Mouse (Mus musculus) lung, postnatal 14 days (tissue): ENCODE measurements around the gene Fbxl8.

Experiments
- DNase-seq: peaks from one replicate; pipeline ENCODE4 v3.0.0; 2021

Gene Fbxl8

GRCm38 (mm10) chr8:105305211-105306145 is 41.0 kb downstream of the Fbxl8 start, which contains the start of gene Elmo3:
TSS of gene Elmo3 (plus strand) at chr8:105305601.
- peak; percentile 70 for DNase-seq

DNA sequence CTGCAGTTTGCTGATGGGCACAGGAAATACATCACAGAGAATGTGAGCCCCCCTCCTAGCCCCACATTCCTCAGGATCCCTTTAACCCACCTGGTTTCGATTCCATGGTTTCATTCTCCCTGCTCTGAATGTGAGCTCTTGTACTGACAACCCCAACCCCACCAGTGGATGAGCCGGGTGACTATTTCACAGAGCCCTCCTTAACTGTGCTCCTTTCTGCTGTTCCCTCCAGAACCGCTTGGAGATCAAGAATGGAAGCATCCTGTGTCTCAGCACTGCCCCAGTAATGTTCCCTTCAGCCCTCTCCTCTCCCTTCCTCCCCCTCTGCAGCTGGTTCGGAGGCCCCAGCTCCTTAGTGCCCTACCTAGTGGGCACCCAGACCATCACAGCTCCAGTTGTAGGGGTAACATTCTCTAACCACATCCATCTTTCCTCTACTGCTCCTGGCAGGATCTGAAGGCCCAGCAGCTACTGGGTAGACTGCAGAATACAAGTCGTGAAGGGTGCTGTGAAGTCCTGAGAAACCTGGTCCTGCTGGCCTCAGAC is 41.8 kb downstream of the Fbxl8 start:
- DNase-seq = no peak

DNA sequence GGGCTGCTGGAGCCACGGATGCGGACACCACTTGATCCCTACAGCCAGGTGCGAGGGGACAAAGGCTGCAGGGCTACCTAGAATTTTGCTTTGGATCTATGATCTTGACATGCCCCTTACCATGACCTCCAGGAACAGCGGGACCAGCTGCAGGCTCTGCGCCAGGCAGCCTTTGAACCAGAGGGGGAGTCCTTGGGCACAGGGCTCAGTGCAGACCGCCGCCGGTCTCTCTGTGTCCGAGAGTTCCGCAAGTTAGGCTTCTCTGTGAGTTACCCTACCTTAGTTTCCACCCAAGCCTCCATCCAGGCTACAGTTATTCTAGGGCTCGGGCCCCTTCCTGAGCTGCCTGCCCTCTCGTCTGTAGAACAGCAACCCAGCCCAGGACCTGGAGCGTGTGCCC is 43.2 kb downstream of the Fbxl8 start:
- DNase-seq = no peak

- no peak for DNase-seq
These were observed 44.0 kb downstream of the Fbxl8 start for GRCm38 (mm10) chr8:105308428-105308827.

GRCm38 (mm10) chr8:105309142-105309847 is 44.8 kb downstream of the Fbxl8 start:
- no peak for DNase-seq

DNA sequence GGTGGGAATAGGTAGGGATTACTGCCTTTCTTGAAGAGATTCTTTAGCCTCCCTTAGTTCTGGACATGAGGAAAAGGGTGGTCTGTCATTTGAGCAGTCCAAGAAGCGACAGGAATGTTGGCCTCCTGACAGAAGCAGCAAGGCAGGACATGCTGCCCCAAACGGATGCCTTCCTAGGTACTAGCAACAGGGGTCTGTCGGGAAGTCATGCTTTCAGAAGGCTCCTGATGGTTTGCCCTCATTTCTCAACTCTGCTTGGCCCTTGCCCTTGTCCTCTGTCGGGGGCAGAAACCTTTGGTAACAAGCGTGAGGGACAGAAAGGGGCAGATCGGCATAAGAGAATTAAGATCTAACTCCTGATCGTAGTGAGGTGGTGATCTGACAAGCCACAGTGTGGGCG is 45.7 kb downstream of the Fbxl8 start:
- no peak for DNase-seq

DNA sequence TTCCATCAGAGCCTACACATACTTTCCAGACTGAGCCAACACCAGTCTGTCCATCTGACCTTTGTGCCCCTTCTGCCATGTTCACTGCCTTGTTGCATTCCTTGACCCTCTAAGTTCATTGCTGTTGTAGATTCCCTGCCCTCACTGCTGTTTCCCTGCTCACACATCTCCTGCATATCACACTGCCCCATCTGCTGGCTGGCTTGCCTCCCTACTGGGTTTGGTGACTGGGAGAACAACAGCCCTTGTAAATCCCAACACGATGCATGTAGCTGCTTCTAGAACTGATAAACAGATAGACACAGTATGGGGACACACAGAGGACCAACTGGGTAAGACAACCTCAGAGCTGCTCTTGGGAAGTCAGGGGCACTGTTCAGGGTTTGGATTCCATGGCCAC is 47.3 kb downstream of the Fbxl8 start:
- no peak for DNase-seq

DNA sequence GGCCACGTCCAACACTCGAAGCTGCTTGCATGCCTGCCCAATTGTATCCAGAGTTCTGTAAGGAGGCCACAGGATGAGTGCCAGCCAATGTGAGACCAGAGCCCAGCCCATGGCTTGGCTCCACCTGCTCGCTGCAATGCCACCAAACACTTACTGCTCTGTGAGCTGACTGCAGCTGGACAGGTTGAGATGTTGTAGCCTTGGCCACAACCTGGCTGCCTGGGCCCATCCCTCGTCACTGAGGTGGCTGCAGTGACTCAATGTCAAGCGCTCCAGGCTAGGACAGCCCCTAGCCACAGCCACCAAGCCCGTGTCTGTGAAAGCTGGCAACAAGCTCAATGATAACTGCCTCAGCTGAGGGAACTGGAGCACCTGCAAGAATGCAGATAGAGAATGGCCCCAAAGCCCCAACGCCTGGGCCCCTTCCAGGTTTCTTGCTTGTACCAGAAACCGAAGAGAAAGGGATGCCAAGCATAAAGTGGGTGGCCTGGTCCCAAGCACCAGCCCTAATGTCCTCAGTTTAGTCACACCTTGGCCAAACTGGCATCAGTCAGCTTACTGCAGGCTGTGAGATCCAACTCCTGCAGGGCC is 48.5 kb downstream of the Fbxl8 start:
- DNase-seq = no peak

GRCm38 (mm10) chr8:105313622-105314402 is 49.4 kb downstream of the Fbxl8 start:
- DNase-seq = no peak

GRCm38 (mm10) chr8:105315073-105315769 is 50.8 kb downstream of the Fbxl8 start:
- no peak for DNase-seq

- peak; percentile 73 for DNase-seq
These were observed 53.5 kb downstream of the Fbxl8 start for GRCm38 (mm10) chr8:105317941-105318340.

DNA sequence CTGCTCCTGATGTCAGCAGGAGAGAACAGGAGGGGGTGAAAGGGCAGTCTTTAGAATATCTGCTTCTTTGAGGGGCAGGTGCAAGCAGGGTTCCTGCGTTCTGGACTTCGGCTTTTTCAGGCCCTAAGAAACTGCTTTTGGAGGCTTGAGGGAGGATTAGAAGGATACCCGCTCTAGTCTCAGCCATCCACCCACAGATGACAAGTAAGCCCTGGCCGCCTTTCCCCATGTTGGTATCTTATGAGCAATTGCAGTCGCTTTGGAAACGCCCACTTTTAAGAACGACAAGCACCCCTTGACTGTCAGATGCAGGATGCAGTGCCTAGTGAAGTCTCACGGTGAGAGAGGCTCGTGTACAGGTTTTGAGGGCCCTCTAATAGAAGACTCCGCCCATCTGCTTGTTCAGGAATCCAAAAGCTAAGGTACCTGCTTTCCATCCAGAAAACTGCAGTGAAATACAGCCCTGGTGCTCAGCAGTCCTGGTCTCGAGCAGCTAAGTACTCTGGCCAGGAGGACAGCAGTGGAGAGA is 54.3 kb downstream of the Fbxl8 start:
- peak; percentile 43 for DNase-seq
